In genomic region chr6:91617031-91617596, GRCm38 (mm10) we compare ENCODE assay signal across 8 mouse cellular contexts.
DNase-seq lines count a peak whose midpoint lies in the region; ATAC-seq and TF ChIP-seq lines count a peak whose summit lies in the region.

No protein-coding gene starts in this region.

- ATAC-seq in embryonic facial prominence, embryonic 12.5 days (ENCODE audit: insufficient number of reproducible peaks, insufficient read depth, low FRiP score, low TSS enrichment), result peak; percentile 89
- peak; percentile 87 for ATAC-seq in liver, postnatal 0 days
- peak; percentile 95 for ATAC-seq in neural tube, embryonic 13.5 days (ENCODE audit: low read depth)

- peak overlapping the region; percentile 60 for H3K9ac ChIP-seq in embryonic facial prominence, embryonic 12.5 days
- no peak overlapping the region for H3K9ac ChIP-seq in liver, postnatal 0 days (replicated peaks)
- peak overlapping the region; percentile 76 for H3K9ac ChIP-seq in neural tube, embryonic 13.5 days

- H3K4me3 ChIP-seq in embryonic facial prominence, embryonic 12.5 days, result peak overlapping the region; percentile 35
- peak overlapping the region; percentile 32 for H3K4me3 ChIP-seq in liver, postnatal 0 days (ENCODE audit: low read depth, low read length)
- H3K4me3 ChIP-seq in neural tube, embryonic 13.5 days, result peak overlapping the region; percentile 37

- no peaks in the 10 kb centered on the region for H3K27me3 ChIP-seq in embryonic facial prominence, embryonic 12.5 days
- no peaks in the 10 kb centered on the region for H3K27me3 ChIP-seq in liver, postnatal 0 days (ENCODE audit: insufficient read depth, low read length)
- H3K27me3 ChIP-seq in neural tube, embryonic 13.5 days, result no peaks in the 10 kb centered on the region

- TF ChIP-seq CTCF in liver, postnatal 0 days (IDR thresholded peaks at IDR 0.05; ENCODE audit: low read depth), result no peak

- no peaks in the 10 kb centered on the region for H3K36me3 ChIP-seq in embryonic facial prominence, embryonic 12.5 days
- H3K36me3 ChIP-seq in liver, postnatal 0 days (replicated peaks; ENCODE audit: insufficient read depth, low read length), result no peaks in the 10 kb centered on the region
- H3K36me3 ChIP-seq in neural tube, embryonic 13.5 days, result no peaks in the 10 kb centered on the region

- H3K27ac ChIP-seq in embryonic facial prominence, embryonic 12.5 days, result peak overlapping the region; percentile 33
- H3K27ac ChIP-seq in liver, postnatal 0 days (ENCODE audit: low read depth), result peak overlapping the region; percentile 31; the same call in 1 of the 2 replicates
- H3K27ac ChIP-seq in neural tube, embryonic 13.5 days (replicated peaks), result peak overlapping the region; percentile 93

- H3K4me2 ChIP-seq in embryonic facial prominence, embryonic 12.5 days (replicated peaks), result peak overlapping the region; percentile 51
- peak overlapping the region; percentile 64 for H3K4me2 ChIP-seq in liver, postnatal 0 days (ENCODE audit: low read depth, low read length)
- peak overlapping the region; percentile 60 for H3K4me2 ChIP-seq in neural tube, embryonic 13.5 days

- no peaks in the 10 kb centered on the region for H3K9me3 ChIP-seq in embryonic facial prominence, embryonic 12.5 days
- H3K9me3 ChIP-seq in liver, postnatal 0 days (ENCODE audit: low read length), result no peaks in the 10 kb centered on the region
- H3K9me3 ChIP-seq in neural tube, embryonic 13.5 days, result peaks cover 6% of the 10 kb centered on the region; the same call in 1 of the 2 replicates

- peak; percentile 12 to 43 for DNase-seq in urinary bladder, postnatal 36 days (ENCODE audit: low spot score in 2 of 2)
- no peak for DNase-seq in urinary bladder, adult 2 months (ENCODE audit: low spot score)
- peak; percentile 16 to 25 for DNase-seq in heart, postnatal 36 days
- DNase-seq in layer of hippocampus, adult 18-20 months (ENCODE audit: low spot score in 2 of 2), result peak; percentile 51 to 76
- DNase-seq in liver, postnatal 0 days, result peak; percentile 72
- peak; percentile 70 to 76 for DNase-seq in thymus, postnatal 10 days (ENCODE audit: low spot score in 2 of 2)

- H3K4me1 ChIP-seq in embryonic facial prominence, embryonic 12.5 days, result peaks cover 17% of the 10 kb centered on the region
- H3K4me1 ChIP-seq in liver, postnatal 0 days (ENCODE audit: insufficient read depth), result peaks cover 18% of the 10 kb centered on the region; the same call in 1 of the 2 replicates
- peaks cover 25% of the 10 kb centered on the region for H3K4me1 ChIP-seq in neural tube, embryonic 13.5 days (replicated peaks)

- no peak for TF ChIP-seq EP300 in liver, postnatal 0 days (IDR thresholded peaks at IDR 0.05; ENCODE audit: low read depth)

- intact Hi-C loops in heart, postnatal 36 days (cut with DNase I), result no loop called here

- under 1% methylated on average over 13 of the region's 13 CpGs for WGBS in embryonic facial prominence, embryonic 12.5 days
- 2% methylated on average over 13 of the region's 13 CpGs for WGBS in liver, postnatal 0 days (ENCODE audit: insufficient replicate concordance)
- WGBS in neural tube, embryonic 13.5 days, result 2% methylated on average over 13 of the region's 13 CpGs

Comparison
In these comparisons a context has a peak if more than half of its experiments do, and no peak if none do; other contexts are left out.
1. H3K27ac ChIP-seq: peak in every context shown above with its lines; median percentile 93 in neural tube, embryonic 13.5 days; 33 in embryonic facial prominence, embryonic 12.5 days; 31 in liver, postnatal 0 days.